ENCODE assay signal across 19 mouse cellular contexts in the genomic region with DNA sequence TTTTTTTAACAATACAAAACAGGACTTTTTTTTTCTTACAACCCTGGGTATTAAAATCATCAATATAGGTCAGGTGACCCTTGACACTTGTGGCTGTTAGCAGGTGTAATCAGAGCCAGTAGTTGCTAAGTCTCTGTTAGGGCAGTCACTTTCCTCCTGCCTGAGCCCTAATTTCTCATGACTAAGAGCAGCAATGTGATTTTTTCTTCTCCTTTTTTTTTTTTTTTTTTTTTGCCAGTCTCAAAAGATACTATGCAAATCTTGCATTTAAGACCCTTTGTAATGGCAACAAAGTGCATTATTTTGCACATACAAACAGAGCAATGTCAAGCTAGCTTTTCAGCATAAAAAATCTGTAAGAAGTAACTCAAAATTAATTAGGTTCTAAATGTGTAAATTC. TPM values are rescaled to one million over a fixed set of nuclear protein-coding genes. Genes with fewer than 3 reads are reported as not detected.
DNase-seq lines count a peak whose midpoint lies in the region; ATAC-seq and TF ChIP-seq lines count a peak whose summit lies in the region.
"Had no signal": no experiment of that assay in that cellular context is flagged by ENCODE, and none has a peak within 500 bp of the region (broad histone marks: within the 10 kb centered on the region; RNA-seq: fewer than 3 reads in every experiment).

No protein-coding gene starts in this region.

- no peak overlapping the region for H3K9ac ChIP-seq in heart, adult 2 months (ENCODE audit: low read depth, low read length)
- H3K9ac ChIP-seq: embryonic facial prominence, embryonic 15.5 days had no signal

- no peak for TF ChIP-seq POLR2A in heart, adult 2 months (IDR thresholded peaks at IDR 0.05; ENCODE audit: insufficient read depth, low read depth, low read length)

- H3K27me3 ChIP-seq in heart, adult 2 months (ENCODE audit: control insufficient read depth, insufficient read depth, low read length) = no peaks in the 10 kb centered on the region
- no peaks in the 10 kb centered on the region for H3K27me3 ChIP-seq in splenic B cell, adult 2 months (ENCODE audit: control insufficient read depth, insufficient read depth, low read length, poor library complexity, severe bottlenecking)
- H3K27me3 ChIP-seq: embryonic facial prominence, embryonic 15.5 days; heart, embryonic 13.5 days; hindbrain, embryonic 15.5 days had no signal

- no peaks in the 10 kb centered on the region for H3K4me1 ChIP-seq in heart, adult 2 months (ENCODE audit: control insufficient read depth, insufficient read depth, low read length)

- no peak for DNase-seq in heart, adult 2 months
- DNase-seq in heart, adult 8-10 months (ENCODE audit: low spot score) = no peak
- DNase-seq in A20 (ENCODE audit: low read depth, low spot score) (peak; percentile 76), adipocyte (ENCODE audit: low spot score) (peak; percentile 13)
- peak; percentile 46 for DNase-seq in splenic B cell, adult 2 months (ENCODE audit: low read depth, low spot score)
- no peak for DNase-seq in urinary bladder, postnatal 36 days (ENCODE audit: low spot score in 2 of 2)
- DNase-seq: adrenal gland, postnatal 14 days; cerebellum, adult 2 months; embryo, embryonic 11 days; gastrocnemius, postnatal 14 days; heart, postnatal 36 days had no signal

- TF ChIP-seq CTCF in heart, adult 2 months (IDR thresholded peaks at IDR 0.05) = no peak

- peak overlapping the region; percentile 34; the same call in 1 of the 2 replicates for H3K27ac ChIP-seq in heart, adult 2 months
- H3K27ac ChIP-seq: heart, embryonic 13.5 days had no signal

- peaks cover 20% of the 10 kb centered on the region for H3K36me3 ChIP-seq in heart, adult 2 months (ENCODE audit: control insufficient read depth, insufficient read depth, low read length)
- peaks cover 4% of the 10 kb centered on the region; the same call in 1 of the 2 replicates for H3K36me3 ChIP-seq in splenic B cell, adult 2 months (ENCODE audit: control insufficient read depth, insufficient read depth, low read length, poor library complexity, severe bottlenecking)
- H3K36me3 ChIP-seq: G1E had no signal

- H3K4me3 ChIP-seq in heart, adult 2 months = no peak overlapping the region
- H3K4me3 ChIP-seq: erythroblast, embryonic 14.5 days had no signal

- H3K79me2 ChIP-seq in heart, adult 2 months (replicated peaks; ENCODE audit: control insufficient read depth, insufficient read depth, low read length) = no peaks in the 10 kb centered on the region

- intact Hi-C loops in heart, adult 2 months (cut with DNase I) = loop anchor here (1.0 to 10.0 kb wide), 3 partner anchors 189 to 303 kb away; a partner anchor contains a TSS

- TF ChIP-seq EP300 in heart, adult 2 months (IDR thresholded peaks at IDR 0.05; ENCODE audit: insufficient read depth, low read depth, low read length) = no peak

- ATAC-seq in megakaryocyte progenitor cell, adult 5-6 weeks (replicated peaks; ENCODE audit: poor library complexity) = no peak
- ATAC-seq: forebrain, embryonic 14.5 days; intestine, postnatal 0 days had no signal

RNA-seq across cellular contexts. Expression of a gene that starts 1.7 kb away (rescaled TPM):
- total RNA-seq in heart, adult 2 months (2021) = 10 to 100 TPM; 43.7 to 59.2 TPM
- polyA plus RNA-seq in heart, adult 2 months (2012; rRNA removed) = 7.7 and 18.4 TPM in 2 replicates
- total RNA-seq in heart, adult 8-10 months (2022) = 10 to 100 TPM; 25.2 to 45.9 (median 28.4) TPM
- 137 and 196 TPM in 2 replicates for total RNA-seq in megakaryocyte progenitor cell, adult 5-6 weeks (2015)
- total RNA-seq in megakaryocyte progenitor cell, adult 5-6 weeks (2017) = 73.7 and 95.2 TPM in 2 replicates

Comparison
In these comparisons a context has a peak if more than half of its experiments do, and no peak if none do; other contexts are left out.
1. DNase-seq: peak in A20 (single experiment), adipocyte (single experiment) and splenic B cell, adult 2 months (single experiment); none in heart, adult 2 months (0 of 2), heart, adult 8-10 months (single experiment) and urinary bladder, postnatal 36 days (0 of 2).